Mouse (Mus musculus) brain, embryonic 14.5 days (tissue): ENCODE measurements around the gene Csnk2a2.

Experiments used
- CTCF ChIP-seq: fragments of 200-500 bp; IDR thresholded peaks from 2 replicates; pipeline ENCODE4 v1.5.1; 2012; ENCODE audit warnings: inconsistent platforms, mild to moderate bottlenecking, moderate library complexity, borderline replicate concordance; ENCODE audit not compliant: insufficient read depth, insufficient read length; ENCODE audit errors: extremely low read depth
- POLR2A ChIP-seq: fragments of 200-500 bp; IDR thresholded peaks from 2 replicates; pipeline ENCODE4 v1.6.1; 2012; ENCODE audit warnings: mild to moderate bottlenecking, inconsistent platforms, borderline replicate concordance; ENCODE audit not compliant: poor library complexity, insufficient read depth, insufficient read length, severe bottlenecking; ENCODE audit errors: extremely low read depth

DNA sequence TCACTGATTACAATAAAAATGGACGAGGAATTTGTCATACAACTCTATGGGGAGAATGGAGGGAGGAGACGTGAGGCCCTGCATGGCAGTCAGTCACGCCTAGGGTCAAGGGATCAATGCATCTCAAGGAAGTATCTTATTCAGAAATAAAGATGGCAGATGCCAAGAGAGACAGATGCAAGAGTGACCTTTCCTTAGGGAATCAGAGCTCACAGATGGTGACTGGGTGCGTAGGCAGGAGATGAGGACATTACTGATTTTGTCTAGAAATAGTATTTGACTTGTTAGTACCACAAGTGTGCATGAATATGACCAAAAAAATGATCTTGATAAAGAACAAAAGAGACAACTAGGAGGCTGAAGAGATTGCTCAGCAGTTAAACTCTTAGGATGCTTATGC is 22.4 kb upstream of the Csnk2a2 start:
- TF ChIP-seq POLR2A (no peak), CTCF (no peak)
